Mouse (Mus musculus) embryo, embryonic 11.5 days (tissue): ENCODE results near the gene Abcc1.

ENCODE experiments used
- DNase-seq: peaks from one replicate; pipeline ENCODE4 v3.0.0-alpha.2; 2012; ENCODE audit warnings: low read depth, low spot score

Gene Abcc1

GRCm38 (mm10) chr16:14501649-14502360 lies 140.4 kb downstream of the Abcc1 start:
- no peak for DNase-seq

DNA sequence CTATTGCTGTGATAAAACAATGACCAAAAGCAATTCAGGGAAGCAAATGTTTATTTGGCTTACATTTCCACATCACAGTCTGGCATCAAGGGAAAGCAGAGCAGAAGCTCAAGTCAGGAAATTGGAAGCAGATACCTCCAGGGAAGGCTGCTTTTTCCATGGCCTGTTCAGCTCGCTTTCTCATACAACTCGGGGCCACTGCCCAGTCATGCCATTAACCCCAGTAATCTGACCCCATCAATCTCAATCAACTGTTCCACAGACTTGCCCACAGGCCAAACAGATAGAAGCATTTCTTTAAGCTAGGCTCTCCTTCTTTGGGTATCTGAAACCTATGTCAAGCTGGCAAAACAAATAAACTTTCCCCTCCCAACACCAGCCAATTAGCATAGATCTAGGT lies 145.1 kb downstream of the Abcc1 start:
- DNase-seq: no peak
